Mouse (Mus musculus) megakaryocyte-erythroid progenitor cell, adult 5 weeks (primary cell): ENCODE data around the gene Prpmp5. TPM values are rescaled to one million over a fixed set of nuclear protein-coding genes. Genes with fewer than 3 reads are reported as not detected.

Experiments
- polyA plus RNA-seq: library from polyadenylated mRNA; stranded (reverse); fragments of >175 nt; gene quantifications from 2 replicates; pipeline ENCODE4 v1.2.3, GENCODE M21; 2012

Gene Prpmp5
- polyA plus RNA-seq, result not detected in 2 replicates

DNA sequence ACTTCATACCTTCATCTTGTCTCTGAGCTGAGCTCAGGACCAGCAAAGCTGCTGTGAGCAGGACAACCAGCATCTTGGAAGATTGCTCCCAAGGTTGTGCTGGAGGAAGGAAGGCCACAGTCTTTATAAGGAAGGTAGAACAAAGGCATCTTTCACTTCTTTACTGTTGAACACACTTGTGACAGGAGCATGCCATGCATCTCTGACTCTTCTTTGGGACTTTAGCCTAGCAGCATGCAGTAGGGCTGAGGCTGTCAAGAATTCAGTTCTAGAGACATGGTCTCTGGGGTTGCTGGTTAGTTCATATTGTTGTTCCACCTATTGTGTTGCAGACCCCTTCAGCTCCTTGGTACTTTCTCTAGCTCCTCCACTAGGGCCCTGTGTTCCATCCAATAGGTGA, at the start of gene Prpmp5:
TSS of gene Prpmp5 (minus strand) at position 101 of the 400 bp plus-strand sequence.

DNA sequence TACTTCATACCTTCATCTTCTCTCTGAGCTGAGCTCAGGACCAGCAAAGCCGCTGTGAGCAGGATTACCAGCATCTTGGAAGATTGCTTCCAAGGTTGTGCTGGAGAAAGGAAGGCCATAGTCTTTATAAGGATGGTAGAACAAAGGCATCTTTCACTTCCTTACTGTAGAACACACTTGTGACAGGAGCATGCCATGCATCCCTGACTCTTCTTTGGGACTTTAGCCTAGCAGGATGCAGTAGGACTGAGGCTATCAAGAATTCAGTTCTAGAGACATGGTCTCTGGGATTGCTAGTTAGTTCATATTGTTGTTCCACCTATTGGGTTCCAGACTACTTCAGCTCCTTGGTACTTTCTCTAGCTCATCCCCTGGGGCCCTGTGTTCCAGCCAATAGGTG, 49.5 kb upstream of the Prpmp5 start, which contains the start of gene Gm8882:
TSS of gene Gm8882 (minus strand) at position 101 of the 400 bp plus-strand sequence.

Other genes starting within 250 kb of the Prpmp5 start
- gene Prb1, start 104.2 kb downstream of the Prpmp5 start, polyA plus RNA-seq, result not detected in 2 replicates
- not detected in 2 replicates for gene Gm8882, start 49.4 kb upstream of the Prpmp5 start, polyA plus RNA-seq